Mouse (Mus musculus) liver, embryonic 16.5 days (tissue): Measurements from ENCODE around the gene Dpf2. TPM values are rescaled to one million over a fixed set of nuclear protein-coding genes. Genes with fewer than 3 reads are reported as not detected.

Source experiments
- ATAC-seq: fragments of 200-750 bp; cut with Nextera tagmentation; 2 replicates; pipeline ENCODE4 v1.8.0; 2017; ENCODE audit warnings: low read depth, mild to moderate bottlenecking, moderate number of reproducible peaks, moderate library complexity
- H3K27ac ChIP-seq: fragments of 300-500 bp; sonication (generic); 2 replicates; pipeline ENCODE4 v1.5.1; 2014; ENCODE audit warnings: mild to moderate bottlenecking, low read length
- H3K27me3 ChIP-seq: fragments of 300-500 bp; sonication (generic); 2 replicates; pipeline ENCODE4 v1.6.1; 2014; ENCODE audit warnings: low read depth, low read length, mixed read lengths; ENCODE audit not compliant: control insufficient read depth, insufficient read depth
- H3K36me3 ChIP-seq: fragments of 300-500 bp; sonication (generic); 2 replicates; pipeline ENCODE4 v1.6.1; 2014; ENCODE audit warnings: mild to moderate bottlenecking; ENCODE audit not compliant: control insufficient read depth, insufficient read depth
- H3K4me1 ChIP-seq: fragments of 300-500 bp; sonication (generic); 2 replicates; pipeline ENCODE4 v1.6.1; 2014; ENCODE audit warnings: low read depth, low read length, mixed read lengths; ENCODE audit not compliant: control insufficient read depth
- H3K4me2 ChIP-seq: fragments of 300-500 bp; sonication (generic); 2 replicates; pipeline ENCODE4 v1.6.1; 2014; ENCODE audit warnings: low read depth, low read length, mixed read lengths
- H3K4me3 ChIP-seq: fragments of 300-500 bp; sonication (generic); 2 replicates; pipeline ENCODE4 v1.5.1; 2014; ENCODE audit warnings: low read depth, mild to moderate bottlenecking, low read length
- H3K9ac ChIP-seq: fragments of 300-500 bp; sonication (generic); 2 replicates; pipeline ENCODE4 v1.6.1; 2014; ENCODE audit warnings: low read depth, low read length
- H3K9me3 ChIP-seq: fragments of 300-500 bp; sonication (generic); replicated peaks from 2 replicates; pipeline ENCODE4 v1.6.1; 2016; ENCODE audit warnings: low read length; ENCODE audit not compliant: control insufficient read depth
- WGBS: fragments of 180-500 bp; shearing (Covaris S2); extraction: QIAGEN DNeasy Blood & Tissue Kit; methylation state at CpG from one replicate; pipeline ENCODE4 v1.1.7; 2014; ENCODE audit not compliant: insufficient replicate concordance; 5-methylcytosine and 5-hydroxymethylcytosine counted together
- polyA plus RNA-seq: library from polyadenylated mRNA; unstranded; fragments of >200 nt; fragmentation: Nextera tagmentation; extraction: Ambion mirVana; gene quantifications from 2 replicates; pipeline ENCODE4 v1.2.1, GENCODE M21; 2015

Dpf2 gene
- polyA plus RNA-seq, 1 experiment from 2014 or later = 52.8 TPM

DNA sequence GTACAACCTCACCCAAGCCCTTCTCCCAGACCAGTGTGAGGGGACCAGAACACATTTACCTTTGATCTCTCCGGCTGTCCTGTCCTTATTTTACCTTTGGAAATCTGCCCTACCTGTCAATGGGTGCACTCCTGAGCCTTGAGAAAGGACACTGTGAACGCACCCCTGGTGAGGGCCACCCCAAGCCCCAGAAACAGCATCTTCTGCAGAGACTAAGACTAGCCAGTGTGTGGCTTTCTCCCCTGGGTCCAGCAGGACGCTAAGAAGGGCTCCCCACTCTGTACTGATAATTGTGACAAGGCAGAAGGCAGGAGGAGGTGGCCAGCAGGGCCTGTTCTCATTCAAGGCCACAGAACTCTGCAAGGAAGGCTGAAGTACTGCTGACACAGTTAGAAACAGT is 33.9 kb downstream of the Dpf2 start:
- 48% methylated on average over 3 of the region's 3 CpGs for WGBS
- no peak for ATAC-seq
- Histone ChIP-seq H3K36me3 (no peaks in the 10 kb centered on the region), H3K9ac (0 out of 2 replicates have a peak overlapping the region, but pooled peaks have one; percentile 50), H3K27me3 (no peaks in the 10 kb centered on the region; the same call in 1 of the 2 replicates), H3K27ac (no peak overlapping the region), H3K4me1 (peaks cover 48% of the 10 kb centered on the region), H3K9me3 (no peaks in the 10 kb centered on the region), H3K4me2 (peak overlapping the region; percentile 31), H3K4me3 (peak overlapping the region; percentile 39)

DNA sequence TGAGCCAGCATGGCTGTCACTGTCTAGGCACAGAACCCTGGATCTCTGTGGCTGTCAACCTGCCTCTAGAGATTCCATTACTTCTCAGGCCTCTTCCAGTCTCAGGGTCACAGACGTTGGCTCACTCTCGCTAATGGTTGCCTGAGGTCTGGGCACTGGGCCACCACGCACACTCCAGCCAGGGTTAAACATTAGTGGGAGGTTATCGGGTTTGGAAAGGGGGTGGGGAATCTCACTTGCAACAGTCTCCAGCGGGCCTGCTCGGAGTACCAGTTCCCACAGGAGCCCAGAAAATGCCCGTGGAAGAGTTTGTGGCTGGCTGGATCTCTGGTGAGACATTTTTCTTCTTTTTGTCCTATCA is 34.5 kb downstream of the Dpf2 start:
- peak overlapping the region; percentile 82 for H3K27ac ChIP-seq

DNA sequence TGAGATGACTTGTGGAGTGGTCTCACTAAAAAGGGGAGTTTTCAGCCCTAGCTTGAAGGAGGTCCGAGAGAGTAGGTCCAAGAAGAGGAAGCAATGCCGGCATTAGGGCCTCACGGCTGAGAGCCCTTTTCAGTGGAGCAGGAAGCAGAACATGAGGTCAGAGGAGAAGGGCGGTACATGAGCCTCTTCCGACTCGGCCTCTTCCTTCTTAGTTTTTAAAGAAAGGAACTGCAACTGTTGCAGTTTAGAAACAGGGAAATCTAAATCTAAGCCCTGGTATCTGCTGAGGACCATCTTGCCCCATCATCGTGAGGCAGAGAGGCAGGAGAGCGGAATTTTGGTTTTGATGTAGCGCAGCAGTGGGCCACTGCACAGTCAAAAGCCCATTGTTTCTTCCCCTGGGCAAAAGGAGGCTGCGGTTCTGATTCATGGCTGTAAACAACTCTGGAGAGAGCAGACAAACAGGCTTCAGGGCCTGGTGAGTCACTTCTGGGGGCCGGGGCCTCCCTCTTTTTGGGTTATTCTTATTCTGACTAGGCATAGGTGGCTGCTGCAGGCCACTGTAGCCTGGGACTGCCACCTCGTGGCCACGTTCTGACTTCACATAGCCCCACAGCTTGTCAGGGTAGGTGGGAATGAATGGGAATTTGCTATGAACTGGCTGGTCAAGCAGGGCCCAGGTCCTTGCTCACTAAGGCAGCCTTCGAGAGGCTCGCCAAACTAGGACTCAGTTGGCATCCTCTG is 35.0 kb downstream of the Dpf2 start, which contains the start of gene Slc25a45:
TSS of gene Slc25a45 (plus strand) at position 191 of the 744 bp plus-strand sequence.
- peaks cover 50% of the 10 kb centered on the region for H3K4me1 ChIP-seq

More for the DNA sequence above, 34.5 kb downstream of the Dpf2 start:
- WGBS = 39% methylated on average over 7 of the region's 7 CpGs
- peak; percentile 65 for ATAC-seq
- no peaks in the 10 kb centered on the region for H3K36me3 ChIP-seq
- no peaks in the 10 kb centered on the region; the same call in 1 of the 2 replicates for H3K27me3 ChIP-seq
- H3K4me2 ChIP-seq = peak overlapping the region; percentile 31
- H3K4me1 ChIP-seq = peaks cover 48% of the 10 kb centered on the region
- H3K9ac ChIP-seq = peak overlapping the region; percentile 50
- H3K4me3 ChIP-seq = peak overlapping the region; percentile 39
- H3K9me3 ChIP-seq = no peaks in the 10 kb centered on the region

DNA sequence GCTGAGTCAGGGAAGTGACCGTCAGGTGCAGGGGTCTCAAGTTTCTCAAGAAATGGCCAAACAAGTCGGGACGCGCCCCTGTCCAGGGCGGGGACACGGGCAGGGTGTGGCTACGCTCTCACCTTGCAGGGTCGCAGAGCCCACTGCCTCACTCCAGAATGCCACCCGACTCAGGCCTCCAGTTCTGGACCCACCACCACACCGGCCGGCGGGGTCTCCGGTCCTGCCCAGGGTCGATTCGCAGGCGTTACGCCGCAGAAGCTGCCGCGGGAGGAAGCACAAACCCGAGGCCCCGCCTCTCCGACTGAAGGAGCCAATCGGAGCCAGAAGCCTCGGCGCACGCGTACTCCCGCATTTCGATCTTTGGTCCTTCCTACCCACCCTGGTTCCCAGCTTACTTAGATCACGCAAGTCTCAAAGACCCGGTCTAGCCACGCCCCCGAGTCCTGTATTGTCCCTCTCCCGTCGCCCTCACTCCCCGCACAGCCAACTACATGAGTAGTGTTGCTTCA is 37.8 kb downstream of the Dpf2 start, which contains the start of gene Frmd8:
TSS of gene Frmd8 (minus strand) at position 306 of the 512 bp plus-strand sequence.
- Histone ChIP-seq H3K4me1 (peaks cover 48% of the 10 kb centered on the region), H3K9ac (peak within 1 kb of the TSS; percentile 80), H3K9me3 (no peaks in the 10 kb centered on the region), H3K4me2 (peak within 1 kb of the TSS; percentile 85), H3K4me3 (peak within 1 kb of the TSS; percentile 73), H3K36me3 (no peaks in the 10 kb centered on the region; the same call in 1 of the 2 replicates), H3K27me3 (no peaks in the 10 kb centered on the region; the same call in 1 of the 2 replicates), H3K27ac (peak within 1 kb of the TSS; percentile 69)
- peak; percentile 78 for ATAC-seq
- WGBS = under 1% methylated on average over 37 of the region's 37 CpGs

More for the DNA sequence above, 35.0 kb downstream of the Dpf2 start, which contains the start of gene Slc25a45:
- H3K27me3 ChIP-seq = no peaks in the 10 kb centered on the region; the same call in 1 of the 2 replicates
- H3K27ac ChIP-seq = peak within 1 kb of the TSS; percentile 82
- 25% methylated on average over 15 of the region's 15 CpGs for WGBS
- peak within 1 kb of the TSS; percentile 31 for H3K4me2 ChIP-seq
- peak; percentile 47 for ATAC-seq
- peak within 1 kb of the TSS; percentile 50 for H3K9ac ChIP-seq
- no peaks in the 10 kb centered on the region for H3K36me3 ChIP-seq
- H3K9me3 ChIP-seq = no peaks in the 10 kb centered on the region
- H3K4me3 ChIP-seq = peak within 1 kb of the TSS; percentile 39

DNA sequence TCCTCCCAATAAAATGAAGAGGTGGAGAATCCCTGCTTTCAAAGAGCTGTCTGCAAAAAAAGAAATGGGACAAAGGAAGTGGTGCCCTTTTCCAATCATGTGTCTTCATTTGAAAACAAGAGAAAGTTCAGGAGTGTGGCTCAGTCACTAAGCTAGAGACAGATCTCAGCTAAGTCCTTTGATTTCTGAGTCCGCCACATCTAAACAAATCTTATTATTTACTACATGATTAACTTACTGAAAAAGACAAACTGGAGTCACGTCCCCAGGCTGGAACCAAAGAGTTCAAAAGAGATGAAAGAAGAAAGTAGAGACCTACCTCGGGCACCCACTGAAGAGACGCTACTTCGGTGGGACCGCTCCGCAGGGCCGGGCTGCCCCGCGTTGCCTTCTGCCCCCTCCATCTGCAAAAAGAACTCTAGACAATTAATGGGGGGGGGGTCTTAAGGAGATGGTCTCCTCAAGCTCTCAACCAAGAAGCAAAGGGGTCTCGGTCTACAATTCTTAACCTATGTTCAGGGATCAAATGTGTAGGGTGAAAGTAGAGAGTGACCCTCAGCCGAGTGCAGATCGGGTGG is 38.3 kb downstream of the Dpf2 start:
- no peaks in the 10 kb centered on the region; the same call in 1 of the 2 replicates for H3K36me3 ChIP-seq
- peak overlapping the region; percentile 85 for H3K4me2 ChIP-seq
- no peak for ATAC-seq
- H3K4me3 ChIP-seq = peak overlapping the region; percentile 73
- peak overlapping the region; percentile 80 for H3K9ac ChIP-seq
- H3K27ac ChIP-seq = peak overlapping the region; percentile 69
- H3K4me1 ChIP-seq = peaks cover 48% of the 10 kb centered on the region
- no peaks in the 10 kb centered on the region; the same call in 1 of the 2 replicates for H3K27me3 ChIP-seq
- 5% methylated on average over 13 of the region's 13 CpGs for WGBS
- no peaks in the 10 kb centered on the region for H3K9me3 ChIP-seq

DNA sequence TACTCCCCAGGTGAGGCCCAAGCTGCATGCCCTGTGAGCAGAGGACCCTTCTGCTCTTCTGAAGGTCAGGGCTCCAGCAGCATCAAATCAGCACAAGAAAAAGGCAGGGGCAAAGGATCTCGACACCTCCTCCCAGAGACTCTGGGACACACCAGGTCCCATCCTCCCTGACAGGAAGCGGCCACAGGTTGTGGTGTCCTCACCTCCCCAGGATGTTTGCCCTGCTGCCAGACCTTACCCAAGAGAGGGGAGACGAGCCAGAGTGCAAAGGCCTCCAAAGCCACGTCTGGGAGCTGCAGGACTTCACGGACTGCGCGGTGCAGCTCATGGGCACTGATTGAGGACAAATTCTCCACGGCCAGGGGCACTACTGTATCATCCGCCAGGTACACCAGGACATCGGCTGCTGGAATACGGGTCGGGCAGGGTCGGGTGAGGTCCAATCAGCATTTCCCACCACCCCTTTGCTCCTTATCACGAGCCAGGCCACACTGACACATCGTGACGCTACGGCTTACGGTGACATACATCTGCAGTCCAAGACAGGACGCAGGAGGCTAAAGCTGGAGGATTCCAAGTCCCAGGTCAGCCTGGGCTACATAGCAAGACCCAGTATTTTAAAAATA is 39.8 kb downstream of the Dpf2 start:
- Histone ChIP-seq H3K27ac (peak overlapping the region; percentile 2), H3K4me1 (peaks cover 38% of the 10 kb centered on the region), H3K36me3 (no peaks in the 10 kb centered on the region; the same call in 1 of the 2 replicates), H3K4me2 (no peak overlapping the region), H3K9ac (no peak overlapping the region), H3K4me3 (no peak overlapping the region), H3K27me3 (no peaks in the 10 kb centered on the region; the same call in 1 of the 2 replicates), H3K9me3 (no peaks in the 10 kb centered on the region)
- no peak for ATAC-seq
- WGBS = 44% methylated on average over 19 of the region's 19 CpGs

DNA sequence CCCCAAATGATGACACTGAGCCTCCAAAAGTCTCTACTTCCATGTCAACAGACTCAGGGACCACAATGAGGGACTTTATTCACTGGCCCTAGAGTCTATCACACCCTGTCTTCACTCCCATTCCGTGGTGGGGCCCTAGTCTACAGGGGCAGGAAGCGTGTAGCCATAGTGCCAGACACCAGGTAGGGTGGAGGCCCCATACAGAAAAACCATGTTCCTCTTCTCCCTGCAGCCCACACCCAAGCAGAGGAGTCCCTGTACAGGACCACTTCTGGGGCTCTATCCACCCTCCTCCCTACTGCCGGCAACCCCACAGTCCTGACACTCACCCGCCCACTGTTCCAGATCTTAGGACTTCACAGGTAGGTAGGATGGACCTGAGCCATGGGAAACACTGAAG is 40.3 kb downstream of the Dpf2 start:
- Histone ChIP-seq H3K4me3 (no peak overlapping the region), H3K9me3 (no peaks in the 10 kb centered on the region), H3K36me3 (no peaks in the 10 kb centered on the region; the same call in 1 of the 2 replicates), H3K9ac (no peak overlapping the region), H3K27me3 (no peaks in the 10 kb centered on the region; the same call in 1 of the 2 replicates), H3K27ac (peak overlapping the region; percentile 2), H3K4me2 (peak overlapping the region; percentile 5; the same call in 1 of the 2 replicates), H3K4me1 (peaks cover 33% of the 10 kb centered on the region)
- 45% methylated on average over 4 of the region's 4 CpGs for WGBS
- ATAC-seq = no peak

DNA sequence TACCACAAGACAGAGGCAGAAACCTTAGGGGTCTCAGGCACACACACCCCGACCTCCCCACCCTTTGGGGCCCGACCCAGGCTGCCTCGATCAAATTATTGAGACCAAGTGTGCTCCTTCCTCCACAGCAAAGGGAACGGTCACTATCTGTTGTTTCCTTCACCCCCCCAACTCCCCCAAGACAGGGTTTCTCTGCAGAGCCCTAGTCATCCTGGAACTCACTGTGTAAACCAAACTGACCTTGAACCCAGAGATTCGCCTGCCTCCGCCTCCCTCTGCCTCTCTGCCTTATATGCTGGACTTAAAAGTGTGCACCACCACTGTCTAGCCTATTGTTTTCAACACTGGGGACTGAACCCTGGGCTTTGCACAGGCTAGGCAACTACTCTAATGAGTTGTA is 41.1 kb downstream of the Dpf2 start:
- 41% methylated on average over 6 of the region's 6 CpGs for WGBS
- Histone ChIP-seq H3K4me3 (no peak overlapping the region), H3K27ac (peak overlapping the region; percentile 42; the same call in 1 of the 2 replicates), H3K4me2 (0 out of 2 replicates have a peak overlapping the region, but pooled peaks have one; percentile 2), H3K9me3 (no peaks in the 10 kb centered on the region), H3K4me1 (peaks cover 31% of the 10 kb centered on the region), H3K36me3 (no peaks in the 10 kb centered on the region; the same call in 1 of the 2 replicates), H3K27me3 (no peaks in the 10 kb centered on the region; the same call in 1 of the 2 replicates), H3K9ac (no peak overlapping the region)
- ATAC-seq = no peak
